Mouse (Mus musculus) cerebellum, adult 18-20 months (tissue): ENCODE data around the gene Dexi.
A peak's percentile ranks its signal among the peaks of the same experiment; 100 is the strongest.

Experiments
- DNase-seq, 2 experiments: peaks; one replicate each; pipeline ENCODE4 v3.0.0; 2021

Gene Dexi

GRCm38 (mm10) chr16:10540763-10541597 is 1.9 kb downstream of the Dexi start:
- DNase-seq, result peak in 1 of 2 experiments; percentile 37

- no peak for DNase-seq
Observed at GRCm38 (mm10) chr16:10536961-10537360, 5.9 kb downstream of the Dexi start.

GRCm38 (mm10) chr16:10536323-10536722 is 6.5 kb downstream of the Dexi start:
- DNase-seq, result no peak

GRCm38 (mm10) chr16:10534567-10534966 is 8.3 kb downstream of the Dexi start:
- DNase-seq, result peak; percentile 64 to 67

GRCm38 (mm10) chr16:10533781-10534180 is 9.1 kb downstream of the Dexi start:
- no peak for DNase-seq

- no peak for DNase-seq
Observed at GRCm38 (mm10) chr16:10530179-10530578, 12.7 kb downstream of the Dexi start.

- no peak for DNase-seq
Observed at GRCm38 (mm10) chr16:10528382-10528781, 14.5 kb downstream of the Dexi start.

- peak; percentile 44 to 46 for DNase-seq
Observed at GRCm38 (mm10) chr16:10527046-10527644, 15.7 kb downstream of the Dexi start.

- no peak for DNase-seq
Observed at GRCm38 (mm10) chr16:10525610-10525980, 17.3 kb downstream of the Dexi start.

- DNase-seq, result no peak
Observed at GRCm38 (mm10) chr16:10524866-10525609, 17.8 kb downstream of the Dexi start.

- no peak for DNase-seq
Observed at GRCm38 (mm10) chr16:10523650-10524049, 19.2 kb downstream of the Dexi start.

- peak; percentile 67 to 70 for DNase-seq
Observed at GRCm38 (mm10) chr16:10522811-10523210, 20.0 kb downstream of the Dexi start.

GRCm38 (mm10) chr16:10520908-10521614 is 21.8 kb downstream of the Dexi start:
- peak; percentile 73 to 82 for DNase-seq

GRCm38 (mm10) chr16:10518030-10518429 is 24.8 kb downstream of the Dexi start:
- no peak for DNase-seq

- no peak for DNase-seq
Observed at GRCm38 (mm10) chr16:10515953-10516572, 26.8 kb downstream of the Dexi start.

GRCm38 (mm10) chr16:10511134-10511520 is 31.7 kb downstream of the Dexi start:
- DNase-seq, result peak; percentile 61 to 69

GRCm38 (mm10) chr16:10510477-10511133 is 32.2 kb downstream of the Dexi start:
- peak; percentile 86 to 90 for DNase-seq

GRCm38 (mm10) chr16:10508691-10509090 is 34.2 kb downstream of the Dexi start:
- DNase-seq, result no peak

- DNase-seq, result no peak
Observed at GRCm38 (mm10) chr16:10507445-10507844, 35.4 kb downstream of the Dexi start.

GRCm38 (mm10) chr16:10503058-10503457 is 39.8 kb downstream of the Dexi start:
- no peak for DNase-seq

GRCm38 (mm10) chr16:10501865-10502264 is 41.0 kb downstream of the Dexi start:
- DNase-seq, result no peak

GRCm38 (mm10) chr16:10499122-10499521 is 43.7 kb downstream of the Dexi start:
- DNase-seq, result no peak
